Mouse (Mus musculus) forebrain, embryonic 10.5 days (tissue): ENCODE data around the gene Tgfbr2. TPM values are rescaled to one million over a fixed set of nuclear protein-coding genes. Genes with fewer than 3 reads are reported as not detected.
A peak's percentile ranks its signal among the peaks of the same experiment; 100 is the strongest.
"Not testable (repeated sequence)": the region's sequence is repeated elsewhere in the genome, so short reads cannot be mapped to it uniquely, and the experiment has no call there.

Experiments used
- DNase-seq: peaks from one replicate; pipeline ENCODE4 v3.0.0-alpha.2; 2017; ENCODE audit warnings: low spot score; ENCODE audit errors: extremely low spot score
- H3K27ac ChIP-seq: fragments of 300-500 bp; sonication (generic); 2 replicates; pipeline ENCODE4 v1.5.1; 2016; ENCODE audit warnings: mild to moderate bottlenecking
- H3K27me3 ChIP-seq: fragments of 300-500 bp; sonication (generic); 2 replicates; pipeline ENCODE4 v1.6.1; 2016; ENCODE audit warnings: mild to moderate bottlenecking; ENCODE audit not compliant: poor library complexity, severe bottlenecking
- H3K36me3 ChIP-seq: fragments of 300-500 bp; sonication (generic); replicated peaks from 2 replicates; pipeline ENCODE4 v1.6.1; 2016; ENCODE audit warnings: mild to moderate bottlenecking, moderate library complexity
- H3K4me1 ChIP-seq: fragments of 300-500 bp; sonication (generic); 2 replicates; pipeline ENCODE4 v1.6.1; 2016
- H3K4me3 ChIP-seq: fragments of 300-500 bp; sonication (generic); 2 replicates; pipeline ENCODE4 v1.5.1; 2016; ENCODE audit warnings: mild to moderate bottlenecking, moderate library complexity
- H3K9me3 ChIP-seq: fragments of 300-500 bp; sonication (generic); 2 replicates; pipeline ENCODE4 v1.6.1; 2016; ENCODE audit warnings: mild to moderate bottlenecking, moderate library complexity
- WGBS: fragments of 180-500 bp; shearing (Covaris S2); methylation state at CpG from one replicate; pipeline ENCODE4 v1.1.7; 2016; 5-methylcytosine and 5-hydroxymethylcytosine counted together
- polyA plus RNA-seq: library from polyadenylated mRNA; unstranded; fragments of >200 nt; fragmentation: Nextera tagmentation; extraction: Ambion mirVana; gene quantifications from 2 replicates; pipeline ENCODE4 v1.2.1, GENCODE M21; 2016

The Tgfbr2 gene
- polyA plus RNA-seq, 1 experiment from 2014 or later, result 5.5 TPM

GRCm38 (mm10) chr9:116090296-116090695 lies 84.9 kb downstream of the Tgfbr2 start:
- H3K4me3 ChIP-seq, result no peak overlapping the region
- no peaks in the 10 kb centered on the region for H3K36me3 ChIP-seq
- no peaks in the 10 kb centered on the region for H3K9me3 ChIP-seq
- 92% methylated on average over 9 of the region's 9 CpGs for WGBS
- H3K27ac ChIP-seq, result no peak overlapping the region
- no peaks in the 10 kb centered on the region for H3K27me3 ChIP-seq
- no peak for DNase-seq
- no peaks in the 10 kb centered on the region for H3K4me1 ChIP-seq

GRCm38 (mm10) chr9:116088912-116089311 lies 86.2 kb downstream of the Tgfbr2 start:
- Histone ChIP-seq H3K4me1 (no peaks in the 10 kb centered on the region), H3K27me3 (no peaks in the 10 kb centered on the region), H3K4me3 (no peak overlapping the region), H3K9me3 (no peaks in the 10 kb centered on the region), H3K27ac (no peak overlapping the region), H3K36me3 (no peaks in the 10 kb centered on the region)
- DNase-seq, result no peak
- WGBS, result 91% methylated on average over 9 of the region's 9 CpGs

GRCm38 (mm10) chr9:116087880-116088279 lies 87.3 kb downstream of the Tgfbr2 start:
- Histone ChIP-seq H3K36me3 (no peaks in the 10 kb centered on the region), H3K27ac (no peak overlapping the region), H3K27me3 (no peaks in the 10 kb centered on the region), H3K4me3 (no peak overlapping the region), H3K4me1 (no peaks in the 10 kb centered on the region), H3K9me3 (no peaks in the 10 kb centered on the region)
- peak; percentile 59 for DNase-seq
- 43% methylated on average over 5 of the region's 5 CpGs for WGBS

- H3K4me3 ChIP-seq, result no peak overlapping the region
- H3K36me3 ChIP-seq, result no peaks in the 10 kb centered on the region
- DNase-seq, result no peak
- H3K4me1 ChIP-seq, result no peaks in the 10 kb centered on the region
- H3K27ac ChIP-seq, result no peak overlapping the region
- no peaks in the 10 kb centered on the region for H3K27me3 ChIP-seq
- WGBS, result 93% methylated on average over 5 of the region's 5 CpGs
- H3K9me3 ChIP-seq, result no peaks in the 10 kb centered on the region
Observed at GRCm38 (mm10) chr9:116087263-116087662, 87.9 kb downstream of the Tgfbr2 start.

- no peaks in the 10 kb centered on the region for H3K9me3 ChIP-seq
- H3K36me3 ChIP-seq, result no peaks in the 10 kb centered on the region
- no peaks in the 10 kb centered on the region for H3K4me1 ChIP-seq
- DNase-seq, result no peak
- no peak overlapping the region for H3K27ac ChIP-seq
- 93% methylated on average over 6 of the region's 6 CpGs for WGBS
- H3K27me3 ChIP-seq, result no peaks in the 10 kb centered on the region
- H3K4me3 ChIP-seq, result no peak overlapping the region
Observed at GRCm38 (mm10) chr9:116085999-116086398, 89.2 kb downstream of the Tgfbr2 start.

GRCm38 (mm10) chr9:116084324-116084931 lies 90.7 kb downstream of the Tgfbr2 start:
- no peak for DNase-seq
- H3K36me3 ChIP-seq, result no peaks in the 10 kb centered on the region
- whole genome bisulfite sequencing, result 89% methylated on average over 12 of the region's 12 CpGs
- H3K4me3 ChIP-seq, result no peak overlapping the region
- no peak overlapping the region for H3K27ac ChIP-seq
- H3K4me1 ChIP-seq, result no peaks in the 10 kb centered on the region
- H3K27me3 ChIP-seq, result no peaks in the 10 kb centered on the region
- no peaks in the 10 kb centered on the region for H3K9me3 ChIP-seq

- DNase-seq, result no peak
- H3K4me1 ChIP-seq, result no peaks in the 10 kb centered on the region
- no peak overlapping the region for H3K27ac ChIP-seq
- H3K27me3 ChIP-seq, result no peaks in the 10 kb centered on the region
- no peaks in the 10 kb centered on the region for H3K9me3 ChIP-seq
- H3K36me3 ChIP-seq, result no peaks in the 10 kb centered on the region
- H3K4me3 ChIP-seq, result no peak overlapping the region
- WGBS, result 93% methylated on average over 8 of the region's 8 CpGs
Observed at GRCm38 (mm10) chr9:116083726-116084323, 91.3 kb downstream of the Tgfbr2 start.

GRCm38 (mm10) chr9:116083300-116083699 lies 91.9 kb downstream of the Tgfbr2 start:
- no peaks in the 10 kb centered on the region for H3K9me3 ChIP-seq
- no peak overlapping the region for H3K27ac ChIP-seq
- H3K36me3 ChIP-seq, result no peaks in the 10 kb centered on the region
- H3K4me3 ChIP-seq, result no peak overlapping the region
- WGBS, result 90% methylated on average over 5 of the region's 5 CpGs
- H3K27me3 ChIP-seq, result no peaks in the 10 kb centered on the region
- no peaks in the 10 kb centered on the region for H3K4me1 ChIP-seq
- DNase-seq, result no peak

- H3K4me1 ChIP-seq, result no peaks in the 10 kb centered on the region
- no peaks in the 10 kb centered on the region for H3K27me3 ChIP-seq
- no peak overlapping the region for H3K4me3 ChIP-seq
- WGBS, result 91% methylated on average over 4 of the region's 4 CpGs
- H3K27ac ChIP-seq, result no peak overlapping the region
- no peak for DNase-seq
- no peaks in the 10 kb centered on the region for H3K9me3 ChIP-seq
- no peaks in the 10 kb centered on the region for H3K36me3 ChIP-seq
Observed at GRCm38 (mm10) chr9:116081781-116082180, 93.4 kb downstream of the Tgfbr2 start.

- H3K4me1 ChIP-seq, result no peaks in the 10 kb centered on the region
- 91% methylated on average over 2 of the region's 2 CpGs for WGBS
- H3K27me3 ChIP-seq, result no peaks in the 10 kb centered on the region
- no peaks in the 10 kb centered on the region for H3K36me3 ChIP-seq
- DNase-seq, result no peak
- H3K27ac ChIP-seq, result no peak overlapping the region
- no peak overlapping the region for H3K4me3 ChIP-seq
- H3K9me3 ChIP-seq, result no peaks in the 10 kb centered on the region
Observed at GRCm38 (mm10) chr9:116077419-116077818, 97.7 kb downstream of the Tgfbr2 start.

- DNase-seq, result no peak
- 85% methylated on average over 2 of the region's 2 CpGs for WGBS
- Histone ChIP-seq H3K4me1 (no peaks in the 10 kb centered on the region), H3K9me3 (no peaks in the 10 kb centered on the region), H3K27me3 (no peaks in the 10 kb centered on the region), H3K27ac (no peak overlapping the region), H3K4me3 (no peak overlapping the region), H3K36me3 (no peaks in the 10 kb centered on the region)
Observed at GRCm38 (mm10) chr9:116076946-116077345, 98.2 kb downstream of the Tgfbr2 start.

- Histone ChIP-seq H3K27ac (no peak overlapping the region), H3K27me3 (no peaks in the 10 kb centered on the region), H3K9me3 (no peaks in the 10 kb centered on the region), H3K36me3 (no peaks in the 10 kb centered on the region), H3K4me3 (no peak overlapping the region), H3K4me1 (no peaks in the 10 kb centered on the region)
- WGBS, result 88% methylated on average over 4 of the region's 4 CpGs
- no peak for DNase-seq
Observed at GRCm38 (mm10) chr9:116076163-116076562, 99.0 kb downstream of the Tgfbr2 start.

GRCm38 (mm10) chr9:116071561-116071960 lies 103.6 kb downstream of the Tgfbr2 start:
- not testable (repeated sequence) for H3K4me1 ChIP-seq, H3K36me3 ChIP-seq, H3K4me3 ChIP-seq, H3K9me3 ChIP-seq, H3K27ac ChIP-seq, DNase-seq, H3K27me3 ChIP-seq
- WGBS, result 95% methylated on average over 1 of the region's 1 CpGs
